Mouse (Mus musculus) liver, postnatal 0 days (tissue): ENCODE measurements around the gene Hcn1. TPM values are rescaled to one million over a fixed set of nuclear protein-coding genes. Genes with fewer than 3 reads are reported as not detected.

Experiments
- ATAC-seq: fragments of 200-750 bp; cut with Nextera tagmentation; 2 replicates; pipeline ENCODE4 v1.8.0; 2017; ENCODE audit warnings: mild to moderate bottlenecking, moderate library complexity
- DNase-seq: peaks from one replicate; pipeline ENCODE4 v3.0.0-alpha.2; 2016
- H3K27ac ChIP-seq: fragments of 300-500 bp; sonication (generic); 2 replicates; pipeline ENCODE4 v1.5.1; 2014; ENCODE audit warnings: antibody characterized with exemption, moderate library complexity, mild to moderate bottlenecking, low read depth
- H3K27me3 ChIP-seq: fragments of 300-500 bp; sonication (generic); 2 replicates; pipeline ENCODE4 v1.6.1; 2014; ENCODE audit warnings: low read length, control low read depth, mixed read lengths; ENCODE audit not compliant: insufficient read depth
- H3K36me3 ChIP-seq: fragments of 300-500 bp; sonication (generic); replicated peaks from 2 replicates; pipeline ENCODE4 v1.6.1; 2014; ENCODE audit warnings: mild to moderate bottlenecking, control low read depth, low read length, moderate library complexity, mixed read lengths; ENCODE audit not compliant: insufficient read depth
- H3K4me1 ChIP-seq: fragments of 300-500 bp; sonication (generic); 2 replicates; pipeline ENCODE4 v1.6.1; 2014; ENCODE audit warnings: antibody characterized with exemption, mild to moderate bottlenecking, control low read depth; ENCODE audit not compliant: insufficient read depth
- H3K4me2 ChIP-seq: fragments of 300-500 bp; sonication (generic); 2 replicates; pipeline ENCODE4 v1.6.1; 2014; ENCODE audit warnings: low read depth, mild to moderate bottlenecking, low read length, moderate library complexity, mixed read lengths
- H3K4me3 ChIP-seq: fragments of 300-500 bp; sonication (generic); 2 replicates; pipeline ENCODE4 v1.5.1; 2014; ENCODE audit warnings: low read depth, low read length
- H3K9ac ChIP-seq: fragments of 300-500 bp; sonication (generic); replicated peaks from 2 replicates; pipeline ENCODE4 v1.6.1; 2014; ENCODE audit warnings: mild to moderate bottlenecking, moderate library complexity
- H3K9me3 ChIP-seq: fragments of 300-500 bp; sonication (generic); 2 replicates; pipeline ENCODE4 v1.6.1; 2016; ENCODE audit warnings: mild to moderate bottlenecking, control low read depth, low read length, mixed read lengths
- CTCF ChIP-seq: sonication (generic); IDR thresholded peaks from 2 replicates; pipeline ENCODE4 v1.5.1; 2016; ENCODE audit warnings: antibody characterized with exemption, low read depth
- EP300 ChIP-seq: IDR thresholded peaks from 2 replicates; pipeline ENCODE4 v1.6.1; 2016; ENCODE audit warnings: antibody characterized with exemption, low read depth, mild to moderate bottlenecking
- WGBS: fragments of 180-500 bp; shearing (Covaris S2); extraction: QIAGEN DNeasy Blood & Tissue Kit; methylation state at CpG from one replicate; pipeline ENCODE4 v1.1.7; 2014; ENCODE audit not compliant: insufficient replicate concordance; 5-methylcytosine and 5-hydroxymethylcytosine counted together
- polyA plus RNA-seq: library from polyadenylated mRNA; unstranded; fragments of >200 nt; fragmentation: Nextera tagmentation; extraction: Ambion mirVana; gene quantifications from 2 replicates; pipeline ENCODE4 v1.2.1, GENCODE M21; 2015

Hcn1 gene
- polyA plus RNA-seq, 1 experiment from 2014 or later, result not detected

DNA sequence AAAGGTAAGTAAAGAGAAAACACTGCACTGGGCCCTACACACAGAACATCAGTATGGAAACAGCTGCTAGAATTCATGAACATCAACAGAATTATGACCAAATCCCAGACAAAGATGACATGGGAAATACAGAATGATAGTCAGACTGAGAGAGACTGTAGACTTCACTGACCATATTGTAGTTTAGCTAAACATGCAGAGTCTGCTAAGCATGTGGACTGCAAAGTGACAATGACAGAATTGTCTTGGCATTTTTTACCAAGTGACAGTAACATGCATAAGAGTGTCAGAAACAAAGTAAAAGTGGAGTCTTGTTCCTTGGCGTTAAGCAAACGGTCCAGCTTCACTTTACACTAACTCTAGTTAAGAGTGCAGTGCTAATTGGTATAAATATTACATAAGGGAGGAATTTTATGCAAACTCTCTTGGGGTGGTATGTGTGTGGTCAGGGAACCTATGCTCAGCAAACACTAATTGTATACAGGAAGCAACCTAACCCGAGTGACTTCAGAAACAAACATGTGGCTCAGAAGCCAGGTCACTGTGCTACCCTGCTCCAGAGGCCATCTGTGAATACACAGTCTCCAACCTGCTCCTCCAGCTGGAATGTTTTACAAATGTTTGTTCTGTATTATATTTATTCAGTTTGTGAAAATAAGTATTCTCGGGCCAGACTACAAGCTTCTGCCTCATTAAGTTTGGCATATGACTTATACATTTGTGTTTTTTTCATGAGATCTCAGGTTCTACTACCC lies 278.5 kb downstream of the Hcn1 start:
- Histone ChIP-seq H3K4me3 (no peak overlapping the region), H3K4me1 (no peaks in the 10 kb centered on the region), H3K36me3 (no peaks in the 10 kb centered on the region), H3K9me3 (no peaks in the 10 kb centered on the region), H3K4me2 (no peak overlapping the region), H3K27me3 (no peaks in the 10 kb centered on the region), H3K27ac (no peak overlapping the region), H3K9ac (no peak overlapping the region)
- ATAC-seq (no peak), DNase-seq (no peak)
- 67% methylated on average over 4 of the region's 4 CpGs for WGBS
- TF ChIP-seq EP300 (no peak), CTCF (no peak)

DNA sequence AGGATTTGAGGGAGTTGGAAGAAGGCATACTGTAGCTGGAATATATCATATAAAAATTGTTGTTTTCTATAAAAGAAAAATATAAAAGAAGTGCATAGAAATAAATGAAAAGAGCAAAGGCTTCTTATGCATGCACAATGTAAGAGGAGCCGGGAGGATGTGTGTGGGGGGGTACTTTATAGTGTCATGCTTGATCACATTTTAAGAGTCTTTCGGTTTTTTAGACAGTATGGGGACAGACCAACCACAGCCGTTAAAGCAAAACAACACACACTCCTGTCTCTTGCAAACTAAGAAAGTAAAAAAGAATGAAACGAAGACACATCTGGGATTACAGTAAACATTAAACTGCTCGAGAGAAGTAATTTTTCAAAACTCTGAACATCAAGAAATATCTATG lies 290.0 kb downstream of the Hcn1 start:
- no peak for ATAC-seq
- Histone ChIP-seq H3K4me1 (no peaks in the 10 kb centered on the region), H3K4me2 (no peak overlapping the region), H3K27me3 (no peaks in the 10 kb centered on the region), H3K4me3 (no peak overlapping the region), H3K36me3 (no peaks in the 10 kb centered on the region), H3K9ac (no peak overlapping the region), H3K27ac (no peak overlapping the region), H3K9me3 (no peaks in the 10 kb centered on the region)
- DNase-seq, result no peak
- WGBS, result 71% methylated on average over 5 of the region's 5 CpGs
- TF ChIP-seq EP300 (no peak), CTCF (no peak)

DNA sequence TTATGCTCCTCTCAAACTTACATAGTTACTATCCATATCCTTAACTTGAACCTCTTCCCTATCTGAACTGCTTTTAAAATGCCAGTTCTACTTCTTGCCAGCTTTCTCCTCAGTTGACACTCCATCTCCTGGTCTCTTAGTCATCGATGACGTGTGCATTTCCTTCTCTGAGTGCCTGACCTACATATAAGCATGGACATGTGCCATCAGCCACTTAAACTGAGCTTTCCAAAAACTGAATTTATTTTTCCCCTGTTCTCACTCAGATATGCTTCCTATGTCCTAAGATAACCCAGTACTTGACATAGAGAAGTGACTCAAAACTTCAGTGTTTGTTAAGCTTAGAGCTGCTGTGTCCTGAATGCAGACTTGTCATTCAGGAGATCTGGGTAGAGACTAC lies 295.9 kb downstream of the Hcn1 start:
- WGBS, result 63% methylated on average over 2 of the region's 2 CpGs
- TF ChIP-seq CTCF (no peak), EP300 (no peak)
- Histone ChIP-seq H3K9me3 (no peaks in the 10 kb centered on the region), H3K27ac (no peak overlapping the region), H3K27me3 (no peaks in the 10 kb centered on the region), H3K4me3 (no peak overlapping the region), H3K4me2 (no peak overlapping the region), H3K9ac (no peak overlapping the region), H3K36me3 (no peaks in the 10 kb centered on the region), H3K4me1 (no peaks in the 10 kb centered on the region)
- ATAC-seq (no peak), DNase-seq (no peak)

GRCm38 (mm10) chr13:117907801-117908200 lies 305.7 kb downstream of the Hcn1 start:
- ATAC-seq (no peak), DNase-seq (no peak)
- Histone ChIP-seq H3K27me3 (no peaks in the 10 kb centered on the region), H3K9me3 (no peaks in the 10 kb centered on the region), H3K4me2 (no peak overlapping the region), H3K4me1 (no peaks in the 10 kb centered on the region), H3K27ac (no peak overlapping the region), H3K4me3 (no peak overlapping the region), H3K36me3 (no peaks in the 10 kb centered on the region), H3K9ac (no peak overlapping the region)
- no peak for TF ChIP-seq EP300
- TF ChIP-seq CTCF, result no peak
- WGBS, result 76% methylated on average over 3 of the region's 3 CpGs

GRCm38 (mm10) chr13:117929734-117930133 lies 327.6 kb downstream of the Hcn1 start:
- Histone ChIP-seq H3K9ac (no peak overlapping the region), H3K27ac (no peak overlapping the region), H3K27me3 (no peaks in the 10 kb centered on the region), H3K4me2 (no peak overlapping the region), H3K36me3 (no peaks in the 10 kb centered on the region), H3K4me1 (no peaks in the 10 kb centered on the region), H3K9me3 (no peaks in the 10 kb centered on the region), H3K4me3 (no peak overlapping the region)
- ATAC-seq, result no peak
- 71% methylated on average over 4 of the region's 4 CpGs for WGBS
- DNase-seq, result no peak
- TF ChIP-seq CTCF (no peak), EP300 (no peak)

GRCm38 (mm10) chr13:117931746-117932145 lies 329.6 kb downstream of the Hcn1 start:
- WGBS, result 65% methylated on average over 2 of the region's 2 CpGs
- no peak overlapping the region for H3K4me2 ChIP-seq
- no peak for ATAC-seq

GRCm38 (mm10) chr13:117938761-117939160 lies 336.6 kb downstream of the Hcn1 start:
- TF ChIP-seq CTCF (no peak), EP300 (no peak)
- 83% methylated on average over 1 of the region's 1 CpGs for WGBS
- ATAC-seq, result no peak

More at GRCm38 (mm10) chr13:117931746-117932145, 329.6 kb downstream of the Hcn1 start:
- Histone ChIP-seq H3K9me3 (no peaks in the 10 kb centered on the region), H3K9ac (no peak overlapping the region), H3K27ac (no peak overlapping the region), H3K36me3 (no peaks in the 10 kb centered on the region), H3K27me3 (no peaks in the 10 kb centered on the region), H3K4me1 (no peaks in the 10 kb centered on the region), H3K4me3 (no peak overlapping the region)
- no peak for DNase-seq
- TF ChIP-seq CTCF (no peak), EP300 (no peak)

More at GRCm38 (mm10) chr13:117938761-117939160, 336.6 kb downstream of the Hcn1 start:
- Histone ChIP-seq H3K9ac (no peak overlapping the region), H3K4me2 (no peak overlapping the region), H3K36me3 (no peaks in the 10 kb centered on the region), H3K9me3 (no peaks in the 10 kb centered on the region), H3K4me1 (no peaks in the 10 kb centered on the region), H3K27me3 (no peaks in the 10 kb centered on the region), H3K4me3 (no peak overlapping the region), H3K27ac (no peak overlapping the region)
- DNase-seq, result no peak
